Mouse (Mus musculus): ENCODE results near the gene Ctdspl.

The Ctdspl gene

GRCm38 (mm10) chr9:119070173-119070825 lies 144.0 kb downstream of the Ctdspl start:
- no peak for DNase-seq

GRCm38 (mm10) chr9:119071786-119072185 lies 145.5 kb downstream of the Ctdspl start:
- DNase-seq, result peak in 1 of 2 experiments; percentile 30

DNA sequence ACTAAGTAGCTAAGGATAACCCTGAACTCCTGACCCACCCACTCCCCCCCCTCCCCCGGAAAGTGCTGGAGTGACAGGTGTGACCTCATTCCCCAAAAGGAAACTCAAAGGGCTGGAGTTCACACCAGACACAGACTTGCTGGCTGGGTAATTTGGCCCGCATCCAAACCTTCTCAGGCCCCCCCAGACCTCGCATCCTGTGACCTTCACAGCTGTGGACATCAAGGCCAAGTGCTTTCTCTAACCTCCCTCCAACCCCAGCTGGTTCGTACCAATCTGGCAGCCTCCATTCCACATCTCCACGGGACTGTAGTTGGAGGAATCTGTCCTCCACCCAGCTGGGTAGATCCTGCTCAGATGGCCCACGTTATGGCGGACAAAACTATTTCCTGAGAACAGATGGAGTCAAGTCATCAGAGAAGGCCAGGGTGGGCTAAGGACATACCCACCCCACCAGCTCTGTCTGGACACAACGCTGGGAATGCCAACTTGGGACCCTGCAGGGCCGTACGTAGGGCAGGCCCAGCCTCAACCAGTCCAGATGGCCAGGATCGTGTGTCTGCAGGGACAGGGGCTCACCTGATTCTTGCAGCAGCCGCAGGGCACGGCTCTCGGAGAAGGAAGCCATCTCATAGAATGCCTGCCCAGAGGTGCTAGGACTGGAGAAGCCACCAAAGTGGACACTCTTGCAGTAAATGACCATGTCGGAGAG lies 147.1 kb downstream of the Ctdspl start:
- peak in 1 of 2 experiments; percentile 64 for DNase-seq

DNA sequence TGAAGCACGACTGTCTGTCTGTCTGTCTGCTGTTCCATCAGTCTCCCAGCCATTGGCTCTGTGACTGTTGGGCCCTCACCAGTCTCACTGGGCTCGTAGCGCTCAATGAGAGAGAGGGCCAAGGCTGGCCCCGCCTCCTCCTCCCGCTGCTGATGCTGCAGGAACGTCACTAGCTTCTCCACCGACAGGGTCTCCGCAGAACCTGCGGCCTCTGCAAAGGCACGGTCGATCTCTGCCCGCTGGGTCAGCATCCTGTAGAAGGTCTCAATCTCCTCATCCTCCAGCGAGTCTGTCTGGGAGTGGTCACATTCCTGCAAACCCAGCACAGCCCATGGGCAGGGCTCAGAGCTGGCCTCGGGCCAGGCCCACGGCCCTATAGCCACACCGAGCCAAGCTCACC lies 149.4 kb downstream of the Ctdspl start:
- no peak for DNase-seq

DNA sequence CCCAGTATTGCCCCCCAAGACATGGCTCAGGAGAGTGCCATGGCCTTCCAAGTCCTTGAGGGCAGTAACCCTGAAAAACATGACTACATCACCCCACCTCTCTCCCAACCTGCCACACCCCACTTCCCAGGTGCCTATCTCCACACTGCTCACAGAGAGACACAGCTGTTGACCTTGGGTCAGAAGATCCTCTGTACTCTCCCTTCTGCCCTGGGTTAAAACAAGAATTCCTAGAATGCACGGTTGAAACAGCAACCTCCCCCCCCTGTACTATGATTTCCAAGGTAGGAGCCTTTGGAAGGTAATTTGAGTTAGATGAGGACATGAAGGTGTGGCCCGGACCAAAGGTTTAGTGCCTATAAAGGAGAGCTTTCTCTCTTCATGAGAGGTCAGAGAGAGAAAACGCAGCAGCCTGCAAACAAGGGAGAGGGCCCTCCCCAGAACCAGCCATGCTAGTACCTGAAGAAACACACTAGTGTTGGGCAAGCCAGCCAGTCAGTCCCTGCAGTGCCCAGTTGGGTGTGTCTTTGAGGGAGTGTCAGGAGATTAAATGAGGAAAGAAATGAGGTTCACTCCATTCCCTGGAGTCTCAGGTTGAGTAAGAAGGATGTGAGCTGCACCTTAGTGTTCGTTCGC lies 153.9 kb downstream of the Ctdspl start:
- no peak for DNase-seq

GRCm38 (mm10) chr9:119082039-119082438 lies 155.8 kb downstream of the Ctdspl start:
- no peak for DNase-seq

- no peak for DNase-seq
Measured at GRCm38 (mm10) chr9:119082656-119083430, 156.6 kb downstream of the Ctdspl start.

DNA sequence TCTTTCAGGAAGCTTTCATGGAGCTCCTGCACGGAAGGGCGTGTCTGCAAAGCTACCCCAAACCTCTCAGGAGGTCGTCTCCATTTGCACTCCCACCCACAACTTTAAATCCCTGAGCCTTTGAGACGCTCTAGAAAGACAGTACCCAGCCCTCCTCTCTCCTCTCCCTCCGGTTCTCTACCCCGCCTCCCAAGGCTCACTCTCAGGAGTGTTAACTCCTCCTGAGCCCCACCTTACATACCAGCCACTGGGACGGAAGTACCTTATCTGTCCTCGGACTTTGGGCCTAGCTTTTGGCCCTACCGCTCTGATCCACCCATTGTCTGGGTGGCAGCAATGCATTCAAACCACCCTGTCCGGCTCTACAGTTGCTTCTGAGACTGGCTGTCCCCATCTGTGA lies 157.7 kb downstream of the Ctdspl start:
- DNase-seq, result no peak

- no peak for DNase-seq
Measured at GRCm38 (mm10) chr9:119086451-119086850, 160.2 kb downstream of the Ctdspl start.

GRCm38 (mm10) chr9:119087309-119087708 lies 161.1 kb downstream of the Ctdspl start:
- DNase-seq, result no peak

DNA sequence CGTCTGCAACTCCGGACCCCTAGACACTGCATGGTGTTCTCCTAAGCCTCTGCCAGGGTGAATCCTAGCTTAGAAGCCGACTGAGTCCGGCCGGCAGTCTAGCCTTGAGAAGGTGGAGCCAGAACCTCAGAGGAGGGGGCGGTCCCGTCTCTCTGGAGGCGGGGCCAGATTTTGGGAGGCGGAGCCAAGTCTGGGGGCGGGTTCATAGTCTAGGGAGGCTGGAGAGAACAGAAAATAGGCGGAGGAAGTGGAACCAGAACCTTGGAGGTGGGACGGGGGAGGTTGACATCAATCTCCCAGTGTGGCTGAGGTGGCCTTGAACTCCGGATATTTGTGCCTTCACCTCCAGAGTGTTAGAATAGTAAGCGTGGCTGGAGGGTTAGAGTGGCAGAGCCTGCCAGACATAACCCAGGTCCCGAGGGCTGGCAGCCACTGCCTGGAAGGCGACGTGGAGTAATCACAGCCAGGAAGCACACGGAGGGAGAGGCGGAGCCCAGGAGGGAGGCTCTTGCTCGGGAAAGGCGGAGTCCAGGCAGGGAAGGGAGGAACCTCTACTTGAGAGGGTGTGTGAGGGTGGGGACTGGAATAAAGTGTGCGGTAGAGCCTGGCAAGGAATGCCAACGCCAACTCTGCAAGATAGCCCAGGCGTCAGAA lies 162.0 kb downstream of the Ctdspl start:
- DNase-seq, result peak; percentile 93 to 96

GRCm38 (mm10) chr9:119089437-119089836 lies 163.2 kb downstream of the Ctdspl start:
- no peak for DNase-seq

- DNase-seq, result no peak
Measured at GRCm38 (mm10) chr9:119090462-119090861, 164.2 kb downstream of the Ctdspl start.

GRCm38 (mm10) chr9:119091581-119092310 lies 165.5 kb downstream of the Ctdspl start:
- no peak for DNase-seq

- DNase-seq, result peak; percentile 27 to 45
Measured at GRCm38 (mm10) chr9:119092473-119093418, 166.5 kb downstream of the Ctdspl start.

Measured in lung, postnatal 4 days (tissue).